Mouse (Mus musculus) spleen, adult 2 months (tissue): Measurements from ENCODE around the gene Mrnip. TPM values are rescaled to one million over a fixed set of nuclear protein-coding genes. Genes with fewer than 3 reads are reported as not detected.

Experiments
- DNase-seq, 2 experiments: peaks; one replicate each; pipeline versions ENCODE4 v3.0.0 to v3.0.0-alpha.2; 2012 to 2021; ENCODE audit warnings: low spot score in 2 of 2, low read depth in 1 of 2
- H3K27ac ChIP-seq: fragments of 200-500 bp; 2 replicates; pipeline ENCODE4 v1.5.1; 2012; ENCODE audit warnings: low read length, inconsistent platforms; ENCODE audit not compliant: insufficient read depth
- H3K27me3 ChIP-seq: fragments of 200-500 bp; 2 replicates; pipeline ENCODE4 v1.6.1; 2012; ENCODE audit warnings: mild to moderate bottlenecking, moderate library complexity, low read length, inconsistent platforms; ENCODE audit not compliant: control insufficient read depth, insufficient read depth
- H3K36me3 ChIP-seq: fragments of 200-500 bp; 2 replicates; pipeline ENCODE4 v1.6.1; 2012; ENCODE audit warnings: mild to moderate bottlenecking, low read length, inconsistent platforms; ENCODE audit not compliant: control insufficient read depth, insufficient read depth
- H3K4me1 ChIP-seq: fragments of 200-500 bp; 2 replicates; pipeline ENCODE4 v1.6.1; 2011; ENCODE audit warnings: inconsistent platforms; ENCODE audit not compliant: control insufficient read depth, insufficient read depth, insufficient read length
- H3K4me3 ChIP-seq: fragments of 200-500 bp; 2 replicates; pipeline ENCODE4 v1.5.1; 2011; ENCODE audit warnings: mild to moderate bottlenecking, inconsistent platforms; ENCODE audit not compliant: insufficient read depth, insufficient read length; ENCODE audit errors: extremely low read depth
- CTCF ChIP-seq: fragments of 200-500 bp; IDR thresholded peaks from 2 replicates; pipeline ENCODE4 v1.5.1; 2011; ENCODE audit warnings: mild to moderate bottlenecking, inconsistent platforms; ENCODE audit not compliant: insufficient read depth, insufficient read length, insufficient replicate concordance; ENCODE audit errors: extremely low read depth
- POLR2A ChIP-seq: fragments of 200-500 bp; IDR thresholded peaks from 2 replicates; pipeline ENCODE4 v1.6.1; 2011; ENCODE audit warnings: low read depth, low read length, inconsistent platforms
- WGBS: fragments of 180-500 bp; shearing (Covaris S2); methylation state at CpG from one replicate; pipeline ENCODE4 v1.1.7; 2018; 5-methylcytosine and 5-hydroxymethylcytosine counted together
- polyA plus RNA-seq: library from polyadenylated mRNA; depleted of rRNA; stranded (reverse); fragments of >200 nt; gene quantifications from 2 replicates; pipeline ENCODE4 v1.2.3, GENCODE M21; 2012

Gene Mrnip
- polyA plus RNA-seq, 1 experiment, result 2.4 TPM

GRCm38 (mm10) chr11:50159347-50159746, 14.9 kb upstream of the Mrnip start:
- Histone ChIP-seq H3K27ac (no peak overlapping the region), H3K4me3 (no peak overlapping the region), H3K4me1 (peaks cover 6% of the 10 kb centered on the region; the same call in 1 of the 2 replicates), H3K36me3 (peaks cover 36% of the 10 kb centered on the region), H3K27me3 (no peaks in the 10 kb centered on the region)
- TF ChIP-seq POLR2A (no peak), CTCF (no peak)
- 91% methylated on average over 4 of the region's 4 CpGs for WGBS
- DNase-seq, result no peak

DNA sequence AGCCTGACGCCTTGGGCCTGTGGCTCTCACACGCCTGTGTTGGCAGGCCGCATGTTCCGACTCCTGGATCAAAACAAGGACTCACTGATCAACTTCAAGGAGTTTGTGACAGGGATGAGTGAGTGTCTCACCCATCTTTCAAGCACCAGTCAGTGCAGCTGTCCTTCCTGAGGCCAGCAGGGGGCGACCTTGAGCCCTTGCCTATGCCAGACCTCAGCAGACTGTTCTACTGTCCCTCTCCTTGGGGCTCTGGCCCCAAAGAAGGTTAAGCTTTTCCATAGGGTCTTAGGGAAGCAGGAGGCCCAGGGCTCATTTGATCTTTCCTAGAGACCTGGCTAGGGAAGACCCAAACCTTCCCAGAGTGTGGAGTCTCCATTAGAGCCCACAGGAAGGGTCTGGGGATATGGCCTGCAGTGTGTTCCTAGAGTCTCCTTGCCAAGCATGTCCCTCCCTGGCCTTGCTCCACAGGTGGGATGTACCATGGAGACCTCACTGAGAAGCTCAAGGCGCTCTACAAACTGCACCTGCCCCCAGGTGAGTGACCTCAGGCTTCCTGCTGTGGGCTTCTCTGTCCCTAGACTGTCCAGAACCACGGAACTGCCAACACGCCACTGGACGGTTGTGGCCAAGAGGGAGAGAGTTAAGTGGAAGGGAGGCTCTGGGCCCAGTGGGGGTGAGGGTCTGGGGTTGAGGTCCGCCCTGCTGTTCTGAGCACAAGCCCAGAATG, 12.5 kb upstream of the Mrnip start:
- TF ChIP-seq POLR2A, result no peak
- TF ChIP-seq CTCF, result peak; percentile 92
- DNase-seq, result peak; percentile 23 to 53
- Histone ChIP-seq H3K4me1 (peaks cover 6% of the 10 kb centered on the region; the same call in 1 of the 2 replicates), H3K27ac (0 out of 2 replicates have a peak overlapping the region, but pooled peaks have one; percentile 11), H3K4me3 (no peak overlapping the region), H3K36me3 (peaks cover 23% of the 10 kb centered on the region), H3K27me3 (no peaks in the 10 kb centered on the region)
- 69% methylated on average over 10 of the region's 10 CpGs for WGBS

DNA sequence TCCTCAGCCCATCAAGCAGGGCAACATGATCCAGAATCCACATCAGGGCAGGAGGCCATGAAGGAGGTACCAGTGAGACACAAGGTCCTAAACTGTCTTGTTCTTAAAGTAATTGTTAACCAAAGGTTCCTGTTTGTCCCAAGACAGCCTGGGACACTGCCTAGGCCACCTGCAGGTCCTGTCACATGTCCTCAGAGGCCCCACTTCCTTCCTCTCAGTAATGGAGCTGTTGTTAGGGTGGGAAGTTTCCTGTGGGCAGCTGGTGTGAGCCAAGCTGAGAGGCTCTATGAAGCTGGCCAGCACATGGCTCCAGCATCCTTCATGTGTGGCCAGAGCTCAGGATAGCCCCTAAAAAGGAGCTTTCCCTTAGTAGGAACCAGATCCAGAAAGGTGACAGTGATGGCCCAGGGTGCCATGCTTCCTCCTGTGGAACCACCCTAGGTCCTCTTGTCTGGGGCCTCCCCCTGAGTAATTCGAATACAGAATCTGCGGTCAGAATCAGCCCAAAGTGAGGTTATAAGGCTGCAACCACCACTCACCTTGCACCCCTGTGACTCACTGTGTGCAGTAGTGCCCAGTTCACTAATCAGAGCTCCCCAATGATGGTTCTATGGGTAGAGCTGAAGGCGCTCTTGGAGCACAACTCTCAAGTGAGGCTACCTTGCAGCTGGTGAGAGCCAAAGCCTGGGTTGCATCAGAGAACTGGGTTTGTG, 11.8 kb upstream of the Mrnip start:
- WGBS, result 85% methylated on average over 3 of the region's 3 CpGs
- Histone ChIP-seq H3K36me3 (peaks cover 15% of the 10 kb centered on the region), H3K4me1 (peaks cover 6% of the 10 kb centered on the region; the same call in 1 of the 2 replicates), H3K27ac (0 out of 2 replicates have a peak overlapping the region, but pooled peaks have one; percentile 11), H3K27me3 (no peaks in the 10 kb centered on the region), H3K4me3 (no peak overlapping the region)
- no peak for DNase-seq
- TF ChIP-seq POLR2A (no peak), CTCF (no peak)

DNA sequence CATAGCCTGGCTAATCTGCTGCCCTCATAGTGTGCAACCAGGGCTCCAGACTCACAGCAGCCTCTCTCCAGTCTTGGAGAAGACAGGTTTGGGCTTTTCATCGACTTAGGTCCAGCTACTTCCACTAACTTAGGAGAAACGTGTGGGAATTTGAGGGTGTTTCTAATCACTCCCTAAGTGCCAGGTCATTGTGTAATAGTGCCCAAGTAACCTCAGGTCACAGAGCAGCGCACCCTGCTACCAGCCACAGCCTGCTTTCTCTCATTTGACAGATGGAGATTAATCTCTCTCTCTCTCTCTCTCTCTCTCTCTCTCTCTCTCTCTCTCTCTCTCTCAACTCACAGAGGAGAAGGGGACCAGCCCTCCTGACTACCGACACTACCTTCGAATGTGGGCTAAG, 5.9 kb upstream of the Mrnip start:
- H3K27ac ChIP-seq, result no peak overlapping the region
- no peak for DNase-seq
- H3K4me1 ChIP-seq, result no peaks in the 10 kb centered on the region
- TF ChIP-seq POLR2A (no peak), CTCF (no peak)
- H3K36me3 ChIP-seq, result peaks cover 10% of the 10 kb centered on the region
- no peaks in the 10 kb centered on the region for H3K27me3 ChIP-seq
- no peak overlapping the region for H3K4me3 ChIP-seq
- 89% methylated on average over 5 of the region's 5 CpGs for WGBS

GRCm38 (mm10) chr11:50174730-50175187, 515 bp downstream of the Mrnip start:
- DNase-seq, result peak; percentile 95 to 100
- peak overlapping the region; percentile 82 for H3K4me3 ChIP-seq
- no peak for TF ChIP-seq CTCF
- TF ChIP-seq POLR2A, result peak; percentile 64
- peaks cover 5% of the 10 kb centered on the region for H3K36me3 ChIP-seq
- under 1% methylated on average over 27 of the region's 27 CpGs for WGBS
- no peaks in the 10 kb centered on the region for H3K4me1 ChIP-seq
- H3K27ac ChIP-seq, result peak overlapping the region; percentile 34; the same call in 1 of the 2 replicates
- no peaks in the 10 kb centered on the region for H3K27me3 ChIP-seq

DNA sequence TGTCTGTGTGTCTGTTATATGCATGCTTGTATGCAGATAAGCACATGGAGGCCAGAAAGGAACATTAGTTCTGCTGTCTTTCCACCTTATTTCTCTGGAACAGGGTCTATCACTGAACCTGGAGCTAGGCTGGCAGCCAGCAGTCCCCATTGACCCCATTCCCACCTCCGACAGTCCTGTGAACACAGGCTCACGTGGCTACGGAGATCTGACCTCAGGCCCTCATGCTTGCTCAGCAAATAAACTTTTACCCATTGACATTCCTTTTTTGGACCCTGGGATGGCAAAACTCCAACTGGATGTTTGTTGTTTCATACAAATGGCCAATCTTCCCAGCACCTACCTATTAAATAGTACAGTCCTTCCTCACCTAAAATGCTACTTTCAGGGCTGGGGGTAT, 2.1 kb downstream of the Mrnip start:
- Histone ChIP-seq H3K27me3 (no peaks in the 10 kb centered on the region), H3K27ac (no peak overlapping the region), H3K36me3 (peaks cover 1% of the 10 kb centered on the region; the same call in 1 of the 2 replicates), H3K4me1 (no peaks in the 10 kb centered on the region), H3K4me3 (no peak overlapping the region)
- WGBS, result 95% methylated on average over 3 of the region's 3 CpGs
- DNase-seq, result no peak
- TF ChIP-seq POLR2A, result no peak
- TF ChIP-seq CTCF, result no peak
